Mouse (Mus musculus) urinary bladder, postnatal 36 days (tissue): Measurements from ENCODE around the gene Itga9.

Source experiments
- DNase-seq, 2 experiments: peaks; one replicate each; pipeline ENCODE4 v3.0.0; 2022; ENCODE audit warnings: low spot score in 2 of 2, mixed read lengths in 1 of 2

Itga9 gene

GRCm38 (mm10) chr9:118686166-118686961 lies 79.9 kb downstream of the Itga9 start:
- DNase-seq, result no peak

DNA sequence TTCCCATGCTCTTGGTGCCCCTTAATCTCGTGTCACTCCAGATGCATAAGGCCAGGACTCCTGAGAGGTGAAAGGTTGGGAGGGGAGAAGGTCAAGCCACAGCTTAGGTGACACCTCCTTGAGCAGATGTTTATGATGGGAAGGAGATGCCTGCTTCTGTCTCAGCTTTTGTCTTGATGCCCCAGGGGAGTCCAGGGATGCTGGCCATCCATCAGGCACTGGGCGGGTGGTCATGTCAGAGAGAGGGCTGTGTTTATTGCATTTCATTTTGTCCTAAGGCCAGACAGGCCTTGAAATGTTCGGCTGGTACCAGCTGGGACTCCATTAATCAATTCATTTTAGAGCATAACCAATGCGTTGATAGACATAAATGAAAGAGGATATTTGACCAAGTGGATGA lies 81.8 kb downstream of the Itga9 start:
- DNase-seq, result no peak

GRCm38 (mm10) chr9:118688921-118689451 lies 82.5 kb downstream of the Itga9 start:
- DNase-seq, result no peak

- no peak for DNase-seq
Observed at GRCm38 (mm10) chr9:118693256-118693655, 86.8 kb downstream of the Itga9 start.

DNA sequence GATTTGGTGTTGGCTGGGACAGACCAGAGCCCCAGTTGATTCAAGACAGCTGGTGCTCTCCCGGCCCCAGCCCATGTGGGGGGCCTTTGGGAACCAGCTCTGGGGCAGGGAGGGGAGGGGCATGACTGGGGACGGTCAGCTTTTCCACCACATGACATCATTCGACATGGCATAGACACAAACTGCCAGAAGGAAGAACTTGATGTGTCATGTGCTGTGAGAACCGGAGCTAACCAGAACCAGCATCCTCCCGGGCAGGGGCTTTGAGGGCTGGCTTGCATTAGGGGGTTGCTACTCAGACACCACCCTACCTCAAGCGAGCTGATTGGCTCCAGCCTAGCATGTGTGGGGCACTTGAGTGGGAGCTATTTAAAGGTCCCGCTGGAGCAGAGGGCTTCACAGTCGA lies 87.9 kb downstream of the Itga9 start:
- DNase-seq, result no peak

DNA sequence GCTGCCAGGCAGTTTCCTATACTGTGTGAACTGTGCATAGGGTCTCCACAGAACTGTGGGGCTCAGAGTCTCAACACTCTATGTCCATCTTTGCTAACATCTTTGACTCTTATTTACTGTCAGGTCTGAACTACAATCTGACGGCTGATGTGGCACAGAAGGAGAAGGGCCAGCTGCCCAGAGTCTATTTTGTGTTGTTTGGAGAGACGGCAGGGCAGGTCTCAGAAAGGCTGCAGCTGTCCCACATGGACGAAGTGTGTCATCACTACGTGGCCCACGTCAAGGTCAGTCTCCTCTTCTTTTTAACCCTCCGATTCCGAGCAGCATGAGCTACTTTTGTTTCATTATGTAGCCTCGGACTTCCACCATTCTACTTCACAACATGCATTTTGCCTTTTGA lies 91.7 kb downstream of the Itga9 start:
- DNase-seq, result no peak

DNA sequence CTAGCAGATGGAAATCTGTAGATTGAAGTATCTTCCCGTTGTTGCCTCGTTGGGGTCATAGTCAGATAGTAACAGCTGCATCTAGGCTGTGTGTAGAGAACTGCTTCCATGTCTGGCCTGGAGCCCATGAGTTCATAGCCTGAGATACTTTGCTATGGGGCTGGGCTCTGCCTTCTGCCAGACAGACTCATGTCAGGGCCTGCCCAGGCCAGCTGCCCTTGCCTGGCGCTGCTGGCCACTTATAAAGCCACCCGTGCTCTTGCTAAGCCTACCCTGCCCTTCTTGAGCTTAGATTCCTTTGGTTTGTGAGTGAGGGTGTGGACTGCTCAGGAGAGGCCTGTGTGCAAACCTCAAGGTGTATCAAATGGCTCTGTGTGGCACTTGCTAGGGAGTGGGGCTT lies 93.2 kb downstream of the Itga9 start:
- DNase-seq, result no peak

DNA sequence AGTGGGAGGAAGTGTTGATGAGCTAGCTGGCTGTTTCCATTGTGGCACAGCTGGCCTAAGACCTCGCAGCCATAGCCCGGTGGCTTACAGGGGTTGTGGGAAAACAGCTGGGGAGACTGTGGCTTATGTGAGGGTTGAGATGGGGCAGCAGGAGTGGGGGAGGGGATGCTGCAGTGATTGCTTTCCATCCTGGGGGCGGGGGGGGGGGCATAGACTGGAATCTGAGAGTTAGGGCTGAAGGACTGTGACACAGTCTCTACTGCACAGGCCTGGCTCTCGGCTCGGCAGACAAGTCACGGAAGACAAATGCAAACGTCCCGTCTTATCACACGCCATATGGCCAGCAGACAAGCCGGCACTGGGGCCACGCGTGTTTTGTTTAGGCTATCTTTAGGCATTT lies 94.4 kb downstream of the Itga9 start:
- DNase-seq, result no peak

- DNase-seq, result no peak
Observed at GRCm38 (mm10) chr9:118701791-118702190, 95.3 kb downstream of the Itga9 start.

GRCm38 (mm10) chr9:118703146-118703545 lies 96.7 kb downstream of the Itga9 start:
- DNase-seq, result no peak

DNA sequence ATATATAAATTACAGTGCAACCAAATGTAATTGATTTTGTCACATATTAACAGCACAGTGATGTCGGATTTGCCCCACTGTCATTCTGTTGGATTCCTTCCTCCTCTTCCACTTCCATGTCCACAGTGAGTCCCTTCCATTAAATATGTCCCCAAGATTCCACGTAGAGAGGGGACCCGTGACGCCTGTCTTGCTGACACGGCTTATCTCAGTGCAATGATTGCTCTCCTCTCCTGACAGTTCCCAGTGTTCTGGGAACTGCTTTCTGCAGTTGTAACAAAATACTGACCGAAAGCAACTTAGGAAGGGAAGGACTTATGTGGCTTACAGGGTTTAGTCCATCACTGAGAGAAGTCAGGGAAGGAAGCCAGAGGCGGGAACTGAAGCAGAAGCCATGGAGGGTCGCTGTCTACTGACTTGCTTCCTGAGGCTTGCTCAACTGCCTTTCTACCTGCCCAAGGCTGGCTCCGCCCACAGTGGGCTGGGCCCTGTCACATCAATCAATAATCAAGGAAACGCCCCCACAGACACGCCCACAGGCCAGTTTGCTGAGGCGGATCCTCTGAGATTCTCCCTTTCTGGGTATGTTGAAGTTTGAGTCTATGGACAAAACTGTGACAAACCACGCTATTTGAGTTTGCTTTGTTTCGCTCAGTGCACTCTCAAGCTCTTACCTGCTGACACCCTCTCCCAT lies 99.0 kb downstream of the Itga9 start:
- no peak for DNase-seq

DNA sequence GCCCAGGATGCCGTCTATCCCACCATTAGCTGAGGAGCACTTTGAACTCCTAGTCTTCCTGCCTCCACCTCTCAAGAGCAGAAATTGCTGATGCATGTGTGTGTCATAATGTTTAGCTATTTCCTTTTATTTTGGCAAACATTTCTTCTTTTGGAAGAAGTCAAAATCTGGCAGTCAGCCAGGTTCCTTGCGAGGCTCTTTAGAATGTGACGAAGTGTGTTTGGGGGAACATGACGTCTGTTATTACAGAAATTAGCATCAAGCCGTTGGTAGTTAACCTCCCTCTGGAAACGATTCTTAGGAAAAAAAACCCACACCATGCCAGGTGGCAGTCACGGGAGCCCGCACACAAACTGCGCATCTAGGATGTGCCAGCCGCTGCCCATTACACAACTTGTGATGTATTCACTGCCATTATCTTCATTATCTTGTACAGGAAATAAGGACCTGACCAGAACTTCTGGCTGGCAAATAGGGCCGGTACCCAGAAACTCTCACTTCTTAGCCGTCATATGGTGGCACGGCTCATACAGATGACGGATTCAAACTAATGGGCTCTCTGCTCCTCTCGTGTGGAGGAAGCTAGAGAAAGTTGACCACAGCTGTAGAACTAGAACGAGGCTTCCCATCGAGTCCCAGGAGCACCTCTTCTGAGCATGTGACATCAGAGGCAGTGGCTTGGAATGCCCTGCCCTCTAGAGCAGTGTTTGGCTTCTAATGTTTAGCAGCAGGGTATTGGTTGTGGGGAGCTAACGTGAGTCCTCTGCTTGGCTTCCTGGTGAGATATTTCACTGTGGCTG lies 99.9 kb downstream of the Itga9 start:
- DNase-seq, result no peak

DNA sequence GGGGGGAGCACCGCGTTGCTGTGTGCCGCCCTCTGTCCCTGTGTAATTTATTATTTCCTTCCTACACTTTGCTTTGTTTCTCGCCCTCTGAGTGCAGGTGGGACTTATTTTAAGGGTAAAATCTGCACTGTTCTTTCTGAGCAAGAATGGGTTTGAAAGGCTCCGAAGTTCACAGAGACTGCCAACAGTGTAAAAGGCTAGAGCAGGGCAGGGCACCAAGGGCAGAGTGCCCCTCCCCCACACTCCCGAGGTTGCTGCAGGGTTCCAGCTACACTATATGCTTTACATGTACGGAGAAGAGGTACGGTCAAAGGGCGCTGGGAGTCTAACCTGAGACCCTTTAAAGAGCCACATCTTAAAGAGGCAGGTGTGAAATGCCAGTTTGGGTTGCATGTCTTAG lies 104.1 kb downstream of the Itga9 start:
- DNase-seq, result no peak

- no peak for DNase-seq
Observed at GRCm38 (mm10) chr9:118711749-118712148, 105.3 kb downstream of the Itga9 start.

GRCm38 (mm10) chr9:118713515-118713914 lies 107.0 kb downstream of the Itga9 start:
- no peak for DNase-seq

DNA sequence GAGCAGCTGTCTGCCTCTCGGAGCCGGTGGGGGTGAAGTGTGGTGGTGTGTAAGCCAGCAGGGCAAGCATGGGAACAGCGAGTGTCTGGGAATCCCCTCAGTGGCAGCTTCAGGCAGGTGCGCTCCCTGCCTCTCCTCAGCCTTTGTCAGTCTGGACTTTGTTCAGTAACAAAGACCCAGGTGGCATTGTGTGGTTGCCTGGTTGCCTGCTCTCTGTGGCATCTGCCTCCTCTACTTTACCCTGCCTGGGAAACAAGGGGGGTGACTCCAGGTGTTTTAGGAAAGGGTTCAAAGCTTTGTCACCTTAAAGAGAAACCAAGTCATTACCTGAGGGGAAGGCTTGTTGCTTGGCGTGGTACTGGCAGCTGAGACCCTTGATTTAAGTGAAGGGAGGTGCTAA lies 108.0 kb downstream of the Itga9 start:
- no peak for DNase-seq

- no peak for DNase-seq
Observed at GRCm38 (mm10) chr9:118715971-118716628, 109.6 kb downstream of the Itga9 start.

DNA sequence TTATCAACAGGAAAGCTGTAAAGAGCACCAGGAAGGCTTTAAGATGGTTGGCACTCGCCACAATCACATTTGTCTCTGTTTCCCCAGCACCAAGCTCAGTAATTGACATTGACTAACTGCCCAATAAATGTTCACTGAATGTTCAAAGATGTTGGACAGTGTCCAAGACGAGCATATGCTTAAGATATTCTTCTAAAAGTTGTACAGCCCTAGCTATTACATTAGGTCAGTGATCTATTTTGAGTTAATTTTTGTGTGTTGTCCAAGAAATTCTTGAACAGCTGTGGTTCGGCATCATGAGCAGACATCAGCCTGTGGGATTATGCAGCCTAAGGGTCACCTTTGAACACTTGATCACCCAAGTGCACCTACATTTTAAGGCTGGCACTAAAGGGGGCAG lies 110.9 kb downstream of the Itga9 start:
- no peak for DNase-seq

GRCm38 (mm10) chr9:118718511-118718910 lies 112.0 kb downstream of the Itga9 start:
- no peak for DNase-seq

GRCm38 (mm10) chr9:118721056-118721455 lies 114.6 kb downstream of the Itga9 start:
- DNase-seq, result no peak

- no peak for DNase-seq
Observed at GRCm38 (mm10) chr9:118722789-118723325, 116.4 kb downstream of the Itga9 start.
